Mouse (Mus musculus): ENCODE measurements around the gene Pik3ca. TPM values are rescaled to one million over a fixed set of nuclear protein-coding genes. Genes with fewer than 3 reads are reported as not detected.
A peak's percentile ranks its signal among the peaks of the same experiment; 100 is the strongest.

The Pik3ca gene
- total RNA-seq, 2 experiments from 2014 or later, result 60.8 to 66.7 TPM

GRCm38 (mm10) chr3:32379891-32380290 is 17.6 kb upstream of the Pik3ca start:
- no peak overlapping the region for H3K27ac ChIP-seq
- intact Hi-C loops (cut with DNase I), result no loop called here
- H3K4me3 ChIP-seq, result no peak overlapping the region
- DNase-seq (ENCODE audit: extremely low spot score in 1 of 2, low spot score in 2 of 2), result no peak
- peak; percentile 17; the same call in 1 of the 2 replicates for TF ChIP-seq CTCF (IDR thresholded peaks at IDR 0.05)

- intact Hi-C loops (cut with DNase I), result no loop called here
- Histone ChIP-seq H3K27ac (no peak overlapping the region), H3K4me3 (no peak overlapping the region)
- no peak for TF ChIP-seq CTCF (IDR thresholded peaks at IDR 0.05)
- DNase-seq (ENCODE audit: extremely low spot score in 1 of 2, low spot score in 2 of 2), result no peak
Observed at GRCm38 (mm10) chr3:32381556-32381955, 15.9 kb upstream of the Pik3ca start.

- TF ChIP-seq CTCF (IDR thresholded peaks at IDR 0.05), result no peak
- Histone ChIP-seq H3K27ac (no peak overlapping the region), H3K4me3 (no peak overlapping the region)
- DNase-seq (ENCODE audit: extremely low spot score in 1 of 2, low spot score in 2 of 2), result no peak
- intact Hi-C loops (cut with DNase I), result no loop called here
Observed at GRCm38 (mm10) chr3:32392841-32393240, 4.6 kb upstream of the Pik3ca start.

GRCm38 (mm10) chr3:32393986-32394385 is 3.5 kb upstream of the Pik3ca start:
- intact Hi-C loops (cut with DNase I), result no loop called here
- DNase-seq (ENCODE audit: extremely low spot score in 1 of 2, low spot score in 2 of 2), result no peak
- no peak for TF ChIP-seq CTCF (IDR thresholded peaks at IDR 0.05)
- Histone ChIP-seq H3K4me3 (no peak overlapping the region), H3K27ac (no peak overlapping the region)

- intact Hi-C loops (cut with DNase I), result loop anchor here (1.0 to 2.0 kb wide), 2 partner anchors 31 to 113 kb away; no protein-coding TSS in a partner anchor
- DNase-seq (ENCODE audit: extremely low spot score in 1 of 2, low spot score in 2 of 2), result peak; percentile 21 to 25
- peak overlapping the region; percentile 95 for H3K27ac ChIP-seq
- TF ChIP-seq CTCF (IDR thresholded peaks at IDR 0.05), result no peak; the same call in 1 of the 2 replicates
- peak overlapping the region; percentile 94 for H3K4me3 ChIP-seq
Observed at GRCm38 (mm10) chr3:32395771-32396551, 1.5 kb upstream of the Pik3ca start.

DNA sequence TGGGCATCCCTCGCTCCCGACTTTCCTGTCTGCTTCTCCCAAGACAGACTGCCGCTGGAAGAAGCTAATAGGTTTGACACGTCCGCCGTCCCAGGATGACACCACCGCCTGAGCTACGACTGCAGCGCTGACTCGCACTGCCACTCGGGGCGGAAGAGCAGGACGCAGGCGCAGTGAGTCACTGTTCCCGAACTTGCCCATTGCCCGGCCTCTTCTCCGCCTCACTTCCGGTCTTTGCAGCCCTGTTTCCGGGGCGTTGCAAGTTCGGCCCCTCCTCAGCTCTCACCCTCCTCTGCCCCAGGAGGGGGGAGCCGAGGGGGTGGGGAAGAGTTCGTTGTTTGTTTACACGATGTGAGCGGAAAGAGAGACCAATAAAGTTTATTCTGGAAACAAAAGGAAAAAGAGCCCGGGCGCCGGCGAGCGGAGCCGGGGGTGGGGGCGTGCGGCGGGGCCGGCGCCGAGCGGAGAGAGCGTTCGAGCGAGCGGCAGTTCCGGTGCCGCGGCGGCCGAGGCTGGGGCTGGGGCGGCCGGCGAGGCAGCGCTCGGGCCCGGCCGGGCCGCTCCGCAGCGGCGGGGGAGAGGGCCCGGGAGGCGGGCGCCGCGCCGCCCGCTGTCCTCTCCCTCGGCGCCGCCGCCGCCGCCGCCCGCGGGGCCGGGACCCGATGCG is 544 bp upstream of the Pik3ca start:
- DNase-seq (ENCODE audit: extremely low spot score in 1 of 2, low spot score in 2 of 2), result peak; percentile 96
- H3K27ac ChIP-seq, result peak overlapping the region; percentile 95
- intact Hi-C loops (cut with DNase I), result loop anchor here (1.0 to 2.0 kb wide), 2 partner anchors 32 to 112 kb away; no protein-coding TSS in a partner anchor
- H3K4me3 ChIP-seq, result peak overlapping the region; percentile 94
- TF ChIP-seq CTCF (IDR thresholded peaks at IDR 0.05), result peak; percentile 30

GRCm38 (mm10) chr3:32398175-32398538 is 686 bp downstream of the Pik3ca start:
- intact Hi-C loops (cut with DNase I), result no loop called here
- no peak overlapping the region; the same call in 1 of the 2 replicates for H3K27ac ChIP-seq
- no peak for DNase-seq (ENCODE audit: extremely low spot score in 1 of 2, low spot score in 2 of 2)
- TF ChIP-seq CTCF (IDR thresholded peaks at IDR 0.05), result no peak; the same call in 1 of the 2 replicates
- H3K4me3 ChIP-seq, result peak overlapping the region; percentile 94

- intact Hi-C loops (cut with DNase I), result no loop called here
- no peak for TF ChIP-seq CTCF (IDR thresholded peaks at IDR 0.05)
- DNase-seq (ENCODE audit: extremely low spot score in 1 of 2, low spot score in 2 of 2), result no peak
Observed at GRCm38 (mm10) chr3:32398623-32399022, 1.2 kb downstream of the Pik3ca start.

GRCm38 (mm10) chr3:32399381-32399780 is 1.9 kb downstream of the Pik3ca start:
- TF ChIP-seq CTCF (IDR thresholded peaks at IDR 0.05), result no peak
- no peak for DNase-seq (ENCODE audit: extremely low spot score in 1 of 2, low spot score in 2 of 2)
- Histone ChIP-seq H3K4me3 (no peak overlapping the region), H3K27ac (no peak overlapping the region)
- intact Hi-C loops (cut with DNase I), result no loop called here

More at GRCm38 (mm10) chr3:32398623-32399022, 1.2 kb downstream of the Pik3ca start:
- Histone ChIP-seq H3K27ac (no peak overlapping the region), H3K4me3 (peak overlapping the region; percentile 94)

- DNase-seq (ENCODE audit: extremely low spot score in 1 of 2, low spot score in 2 of 2), result no peak
- intact Hi-C loops (cut with DNase I), result no loop called here
- TF ChIP-seq CTCF (IDR thresholded peaks at IDR 0.05), result no peak
- H3K4me3 ChIP-seq, result no peak overlapping the region
- no peak overlapping the region for H3K27ac ChIP-seq
Observed at GRCm38 (mm10) chr3:32399931-32400330, 2.5 kb downstream of the Pik3ca start.

DNA sequence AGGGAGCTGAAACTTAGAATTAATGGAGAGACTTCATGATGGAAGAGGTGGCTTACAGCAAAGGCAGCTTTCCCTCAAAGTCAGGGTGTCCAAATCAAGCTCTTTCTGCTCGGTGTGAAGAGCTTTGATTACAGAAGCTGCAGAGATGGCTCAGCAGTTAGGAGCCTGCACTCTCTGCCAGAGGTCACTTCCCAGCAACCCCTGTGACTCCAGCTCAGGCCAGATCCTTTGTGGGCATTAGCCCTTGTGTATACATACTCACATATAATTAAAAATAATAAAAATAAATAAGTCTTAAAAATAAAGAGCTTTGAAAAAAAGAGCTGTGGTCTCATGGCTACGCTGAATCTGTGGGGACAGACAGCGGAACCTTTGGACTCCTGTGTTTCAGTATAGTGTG is 4.1 kb downstream of the Pik3ca start:
- no peak overlapping the region for H3K27ac ChIP-seq
- H3K4me3 ChIP-seq, result no peak overlapping the region
- intact Hi-C loops (cut with DNase I), result no loop called here
- no peak for DNase-seq (ENCODE audit: extremely low spot score in 1 of 2, low spot score in 2 of 2)
- TF ChIP-seq CTCF (IDR thresholded peaks at IDR 0.05), result no peak

All from left cerebral cortex, adult 2 months (tissue).